Comparison of ENCODE assay signal across 10 mouse cellular contexts in the genomic region with DNA sequence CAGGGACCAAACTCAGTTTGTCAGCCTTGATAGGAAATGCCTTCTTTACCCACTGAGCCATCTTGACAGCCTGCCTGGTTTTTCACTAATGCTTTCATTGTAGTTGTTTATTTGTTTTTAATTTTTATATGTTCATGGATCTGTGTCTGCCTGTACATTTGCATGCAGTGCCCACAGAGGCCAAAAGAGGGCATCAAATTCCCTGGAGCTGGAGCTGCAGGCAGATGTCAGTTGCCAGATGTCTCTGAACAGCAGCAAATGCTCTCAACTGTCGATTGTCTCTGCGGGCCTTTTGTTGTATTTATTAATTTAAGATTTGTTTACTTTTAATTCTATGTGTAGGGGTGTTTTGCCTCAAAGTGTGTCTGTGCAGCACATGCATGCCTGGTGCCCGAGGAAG. TPM values are rescaled to one million over a fixed set of nuclear protein-coding genes. Genes with fewer than 3 reads are reported as not detected.
A peak's percentile ranks its signal among the peaks of the same experiment; 100 is the strongest.
DNase-seq lines count a peak whose midpoint lies in the region; ATAC-seq and TF ChIP-seq lines count a peak whose summit lies in the region.
"Had no signal": no experiment of that assay in that cellular context is flagged by ENCODE, and none has a peak within 500 bp of the region (broad histone marks: within the 10 kb centered on the region; RNA-seq: fewer than 3 reads in every experiment).

No protein-coding gene starts in this region.

- no peak overlapping the region for H3K4me2 ChIP-seq in forebrain, embryonic 11.5 days (ENCODE audit: low read depth, low read length, severe bottlenecking)
- no peak overlapping the region for H3K4me2 ChIP-seq in forebrain, embryonic 13.5 days
- H3K4me2 ChIP-seq in neural tube, embryonic 11.5 days (ENCODE audit: low read depth): no peak overlapping the region
- H3K4me2 ChIP-seq: limb, embryonic 15.5 days had no signal

- no peaks in the 10 kb centered on the region for H3K4me1 ChIP-seq in forebrain, embryonic 11.5 days (replicated peaks; ENCODE audit: control insufficient read depth, insufficient read depth, low read length)
- H3K4me1 ChIP-seq in forebrain, embryonic 13.5 days: no peaks in the 10 kb centered on the region
- H3K4me1 ChIP-seq in lung, adult 2 months (ENCODE audit: control insufficient read depth, insufficient read depth, low read length): no peaks in the 10 kb centered on the region; the same call in 1 of the 2 replicates
- H3K4me1 ChIP-seq in embryonic facial prominence, embryonic 10.5 days: 0 out of 2 replicates have a peak, but pooled peaks cover 6% of the 10 kb centered on the region
- no peaks in the 10 kb centered on the region for H3K4me1 ChIP-seq in neural tube, embryonic 11.5 days (ENCODE audit: control insufficient read depth, insufficient read depth, low read length)

- no peak overlapping the region for H3K27ac ChIP-seq in forebrain, embryonic 11.5 days (ENCODE audit: low read depth, low read length)
- H3K27ac ChIP-seq in forebrain, embryonic 13.5 days: no peak overlapping the region
- H3K27ac ChIP-seq in embryonic facial prominence, embryonic 10.5 days (replicated peaks): no peak overlapping the region
- H3K27ac ChIP-seq in neural tube, embryonic 11.5 days (ENCODE audit: low read depth, low read length): no peak overlapping the region
- H3K27ac ChIP-seq: limb, embryonic 15.5 days had no signal

- ATAC-seq in forebrain, embryonic 11.5 days (replicated peaks; ENCODE audit: low FRiP score): no peak
- ATAC-seq in forebrain, embryonic 13.5 days: no peak
- ATAC-seq in neural tube, embryonic 11.5 days (ENCODE audit: insufficient read depth, low FRiP score, low TSS enrichment): no peak

- WGBS in forebrain, embryonic 11.5 days: 72% methylated on average over 3 of the region's 3 CpGs
- 68% methylated on average over 3 of the region's 3 CpGs for WGBS in forebrain, embryonic 13.5 days
- 42% methylated on average over 3 of the region's 3 CpGs for WGBS in lung, adult 2 months
- WGBS in embryonic facial prominence, embryonic 10.5 days: 72% methylated on average over 3 of the region's 3 CpGs
- 61% methylated on average over 3 of the region's 3 CpGs for WGBS in neural tube, embryonic 11.5 days

- TF ChIP-seq POLR2A in lung, adult 2 months (IDR thresholded peaks at IDR 0.05; ENCODE audit: borderline replicate concordance, extremely low read depth, low read depth, low read length): no peak

- no peak overlapping the region for H3K4me3 ChIP-seq in forebrain, embryonic 11.5 days (ENCODE audit: low read depth, low read length)
- H3K4me3 ChIP-seq in forebrain, embryonic 13.5 days: no peak overlapping the region
- no peak overlapping the region for H3K4me3 ChIP-seq in lung, adult 2 months (replicated peaks; ENCODE audit: extremely low read depth, low read depth, low read length)
- H3K4me3 ChIP-seq in embryonic facial prominence, embryonic 10.5 days: no peak overlapping the region
- no peak overlapping the region for H3K4me3 ChIP-seq in neural tube, embryonic 11.5 days (ENCODE audit: low read depth, low read length)
- H3K4me3 ChIP-seq: limb, embryonic 15.5 days had no signal

- no peaks in the 10 kb centered on the region for H3K9me3 ChIP-seq in forebrain, embryonic 11.5 days (ENCODE audit: control insufficient read depth, low read length)
- no peaks in the 10 kb centered on the region; the same call in 1 of the 2 replicates for H3K9me3 ChIP-seq in forebrain, embryonic 13.5 days (replicated peaks)
- no peaks in the 10 kb centered on the region for H3K9me3 ChIP-seq in embryonic facial prominence, embryonic 10.5 days
- H3K9me3 ChIP-seq in neural tube, embryonic 11.5 days (ENCODE audit: control insufficient read depth, low read length): no peaks in the 10 kb centered on the region
- H3K9me3 ChIP-seq: G1E; limb, embryonic 15.5 days had no signal

- H3K9ac ChIP-seq in forebrain, embryonic 11.5 days (ENCODE audit: low read length): no peak overlapping the region
- H3K9ac ChIP-seq in forebrain, embryonic 13.5 days: no peak overlapping the region
- no peak overlapping the region for H3K9ac ChIP-seq in neural tube, embryonic 11.5 days (ENCODE audit: low read length)
- H3K9ac ChIP-seq: limb, embryonic 15.5 days had no signal

- no peaks in the 10 kb centered on the region for H3K27me3 ChIP-seq in forebrain, embryonic 11.5 days (ENCODE audit: control insufficient read depth, insufficient read depth, low read length)
- no peaks in the 10 kb centered on the region for H3K27me3 ChIP-seq in forebrain, embryonic 13.5 days
- H3K27me3 ChIP-seq in embryonic facial prominence, embryonic 10.5 days (replicated peaks; ENCODE audit: low read depth, poor library complexity, severe bottlenecking): no peaks in the 10 kb centered on the region
- no peaks in the 10 kb centered on the region for H3K27me3 ChIP-seq in neural tube, embryonic 11.5 days (ENCODE audit: control insufficient read depth, insufficient read depth, low read length)
- H3K27me3 ChIP-seq: limb, embryonic 15.5 days had no signal

- H3K36me3 ChIP-seq in forebrain, embryonic 11.5 days (ENCODE audit: control insufficient read depth, insufficient read depth, low read length): no peaks in the 10 kb centered on the region; the same call in 1 of the 2 replicates
- H3K36me3 ChIP-seq in forebrain, embryonic 13.5 days (ENCODE audit: poor library complexity, severe bottlenecking): peaks cover 23% of the 10 kb centered on the region
- H3K36me3 ChIP-seq in embryonic facial prominence, embryonic 10.5 days (replicated peaks): peaks cover 33% of the 10 kb centered on the region
- H3K36me3 ChIP-seq in neural tube, embryonic 11.5 days (ENCODE audit: control insufficient read depth, insufficient read depth, low read length): no peaks in the 10 kb centered on the region
- H3K36me3 ChIP-seq: G1E had no signal

- peak; percentile 54 for DNase-seq in forebrain, embryonic 11.5 days (ENCODE audit: low spot score)
- DNase-seq in lung, adult 2 months: peak; percentile 23
- DNase-seq in lung, postnatal 25 days (ENCODE audit: low spot score): no peak
- peak; percentile 48 for DNase-seq in embryonic facial prominence, embryonic 10.5 days (ENCODE audit: low spot score)
- peak; percentile 41 for DNase-seq in neural tube, embryonic 11.5 days (ENCODE audit: low spot score)
- DNase-seq in gastrocnemius, postnatal 36 days: no peak
- DNase-seq in layer of hippocampus, adult 8-10 months (ENCODE audit: low spot score in 2 of 2): no peak

- peak; percentile 70 for TF ChIP-seq CTCF in lung, adult 2 months (IDR thresholded peaks at IDR 0.05; ENCODE audit: insufficient read depth, low read length)

- intact Hi-C loops in gastrocnemius, postnatal 36 days (cut with DNase I): no loop called here

RNA-seq across cellular contexts. Expression of gene Nucb2, which starts 15.6 kb away (rescaled TPM):
- polyA plus RNA-seq in forebrain, embryonic 11.5 days (2014; fragmentation: Nextera tagmentation; extraction: Ambion mirVana): 15.2 and 15.8 TPM in 2 replicates
- polyA plus RNA-seq in forebrain, embryonic 13.5 days (2015; fragmentation: Nextera tagmentation; extraction: Ambion mirVana): 14.4 TPM in 2 replicates
- polyA plus RNA-seq in lung, adult 2 months (2012; rRNA removed): 6.7 and 9.5 TPM in 2 replicates
- polyA plus RNA-seq in embryonic facial prominence, embryonic 10.5 days (2016; fragmentation: Nextera tagmentation; extraction: Ambion mirVana): 8.7 and 11.1 TPM in 2 replicates
- 13.6 and 17.5 TPM in 2 replicates for polyA plus RNA-seq in neural tube, embryonic 11.5 days (2014; fragmentation: Nextera tagmentation; extraction: Ambion mirVana)
- total RNA-seq in gastrocnemius, postnatal 36 days (2021): 1 to 10 TPM; 4.2 to 6.2 TPM
- 10 to 100 TPM; 23.3 to 25.7 (median 24.2) TPM for total RNA-seq in layer of hippocampus, adult 8-10 months (2022)

Comparison
In these comparisons a context has a peak if more than half of its experiments do, and no peak if none do; other contexts are left out.
1. DNase-seq: peak in forebrain, embryonic 11.5 days (single experiment), lung, adult 2 months (single experiment), embryonic facial prominence, embryonic 10.5 days (single experiment) and neural tube, embryonic 11.5 days (single experiment); none in lung, postnatal 25 days (single experiment), gastrocnemius, postnatal 36 days (0 of 2) and layer of hippocampus, adult 8-10 months (0 of 2).